Mouse (Mus musculus) lung, embryonic 14.5 days (tissue): ENCODE measurements around the gene Mybl2. TPM values are rescaled to one million over a fixed set of nuclear protein-coding genes. Genes with fewer than 3 reads are reported as not detected.

Source experiments
- ATAC-seq: fragments of 200-750 bp; cut with Nextera tagmentation; 2 replicates; pipeline ENCODE4 v1.8.0; 2017; ENCODE audit warnings: mild to moderate bottlenecking, moderate TSS enrichment, moderate library complexity; ENCODE audit not compliant: insufficient read depth
- DNase-seq: peaks from one replicate; pipeline ENCODE4 v3.0.0-alpha.2; 2015
- H3K27ac ChIP-seq: fragments of 300-500 bp; sonication (generic); 2 replicates; pipeline ENCODE4 v1.5.1; 2014; ENCODE audit warnings: low read depth, mild to moderate bottlenecking, moderate library complexity
- H3K27me3 ChIP-seq: fragments of 300-500 bp; sonication (generic); 2 replicates; pipeline ENCODE4 v1.6.1; 2014; ENCODE audit warnings: low read length, control low read depth; ENCODE audit not compliant: insufficient read depth
- H3K36me3 ChIP-seq: fragments of 300-500 bp; sonication (generic); 2 replicates; pipeline ENCODE4 v1.6.1; 2014; ENCODE audit warnings: control low read depth; ENCODE audit not compliant: insufficient read depth
- H3K4me1 ChIP-seq: fragments of 300-500 bp; sonication (generic); 2 replicates; pipeline ENCODE4 v1.6.1; 2014; ENCODE audit warnings: antibody characterized with exemption, control low read depth; ENCODE audit not compliant: insufficient read depth
- H3K4me2 ChIP-seq: fragments of 300-500 bp; sonication (generic); 2 replicates; pipeline ENCODE4 v1.6.1; 2014; ENCODE audit warnings: mild to moderate bottlenecking
- H3K4me3 ChIP-seq: fragments of 300-500 bp; sonication (generic); 2 replicates; pipeline ENCODE4 v1.5.1; 2014; ENCODE audit warnings: low read depth, low read length
- H3K9ac ChIP-seq: fragments of 300-500 bp; sonication (generic); 2 replicates; pipeline ENCODE4 v1.6.1; 2014
- H3K9me3 ChIP-seq: fragments of 300-500 bp; sonication (generic); 2 replicates; pipeline ENCODE4 v1.6.1; 2016; ENCODE audit warnings: low read depth, low read length, control low read depth
- CTCF ChIP-seq: IDR thresholded peaks from 2 replicates; pipeline ENCODE4 v1.5.1; 2016; ENCODE audit warnings: antibody characterized with exemption, low read depth
- WGBS: fragments of 180-500 bp; shearing (Covaris S2); extraction: QIAGEN DNeasy Blood & Tissue Kit; methylation state at CpG from one replicate; pipeline ENCODE4 v1.1.7; 2014; 5-methylcytosine and 5-hydroxymethylcytosine counted together
- polyA plus RNA-seq: library from polyadenylated mRNA; unstranded; fragments of >200 nt; fragmentation: Nextera tagmentation; extraction: Ambion mirVana; gene quantifications from 2 replicates; pipeline ENCODE4 v1.2.1, GENCODE M21; 2014

Gene Mybl2
- polyA plus RNA-seq, 1 experiment from 2014 or later, result 39.5 TPM

DNA sequence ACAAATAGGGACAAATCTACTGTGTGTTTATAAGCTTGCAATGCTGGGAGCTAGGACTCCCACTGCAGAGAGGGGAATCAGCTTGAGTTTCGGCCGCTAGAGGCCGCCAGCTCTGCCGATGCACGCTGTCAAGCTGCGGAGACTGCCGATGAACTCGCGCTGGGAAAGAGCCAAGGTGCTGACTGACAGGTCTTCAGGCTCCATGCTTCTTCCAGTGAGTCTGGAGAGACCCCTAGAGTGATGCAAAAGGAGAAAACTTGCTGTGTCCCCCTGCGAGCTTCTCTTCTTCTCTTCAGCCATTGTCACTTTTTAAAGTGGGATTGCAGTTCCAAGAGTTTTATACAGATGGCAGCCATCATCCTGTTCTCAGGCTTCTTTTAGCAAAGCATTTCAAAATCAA, 6.4 kb upstream of the Mybl2 start:
- ATAC-seq, result peak; percentile 85; the same call in 1 of the 2 replicates
- Histone ChIP-seq H3K4me2 (peak overlapping the region; percentile 52), H3K36me3 (peaks cover 40% of the 10 kb centered on the region), H3K4me3 (peak overlapping the region; percentile 25; the same call in 1 of the 2 replicates), H3K27ac (no peak overlapping the region), H3K4me1 (no peaks in the 10 kb centered on the region), H3K9me3 (no peaks in the 10 kb centered on the region), H3K27me3 (no peaks in the 10 kb centered on the region), H3K9ac (no peak overlapping the region)
- 3% methylated on average over 10 of the region's 10 CpGs for WGBS
- peak; percentile 93 for DNase-seq
- TF ChIP-seq CTCF, result peak; percentile 89

- H3K9ac ChIP-seq, result no peak overlapping the region
- H3K36me3 ChIP-seq, result peaks cover 30% of the 10 kb centered on the region
- ATAC-seq (no peak), DNase-seq (no peak)
- no peak for TF ChIP-seq CTCF
- H3K27ac ChIP-seq, result no peak overlapping the region
- H3K9me3 ChIP-seq, result no peaks in the 10 kb centered on the region
- H3K27me3 ChIP-seq, result no peaks in the 10 kb centered on the region
- H3K4me2 ChIP-seq, result no peak overlapping the region
- 90% methylated on average over 2 of the region's 2 CpGs for WGBS
- H3K4me3 ChIP-seq, result no peak overlapping the region
- 0 out of 2 replicates have a peak, but pooled peaks cover 2% of the 10 kb centered on the region for H3K4me1 ChIP-seq
These were observed 5.4 kb upstream of the Mybl2 start for GRCm38 (mm10) chr2:163049116-163049515.

GRCm38 (mm10) chr2:163051691-163052090, 2.8 kb upstream of the Mybl2 start:
- no peak overlapping the region for H3K27ac ChIP-seq
- no peaks in the 10 kb centered on the region for H3K9me3 ChIP-seq
- H3K36me3 ChIP-seq, result peaks cover 10% of the 10 kb centered on the region; the same call in 1 of the 2 replicates
- 52% methylated on average over 1 of the region's 1 CpGs for WGBS
- H3K4me3 ChIP-seq, result no peak overlapping the region
- H3K27me3 ChIP-seq, result no peaks in the 10 kb centered on the region
- H3K9ac ChIP-seq, result no peak overlapping the region
- H3K4me2 ChIP-seq, result no peak overlapping the region
- peaks cover 15% of the 10 kb centered on the region; the same call in 1 of the 2 replicates for H3K4me1 ChIP-seq
- ATAC-seq, result no peak
- no peak for TF ChIP-seq CTCF
- DNase-seq, result no peak

GRCm38 (mm10) chr2:163052101-163052500, 2.4 kb upstream of the Mybl2 start:
- ATAC-seq (no peak), DNase-seq (no peak)
- Histone ChIP-seq H3K9me3 (no peaks in the 10 kb centered on the region), H3K4me1 (peaks cover 16% of the 10 kb centered on the region; the same call in 1 of the 2 replicates), H3K9ac (no peak overlapping the region), H3K27ac (no peak overlapping the region), H3K36me3 (peaks cover 7% of the 10 kb centered on the region; the same call in 1 of the 2 replicates), H3K4me2 (no peak overlapping the region), H3K4me3 (no peak overlapping the region), H3K27me3 (no peaks in the 10 kb centered on the region)
- TF ChIP-seq CTCF, result no peak
- WGBS, result 29% methylated on average over 4 of the region's 4 CpGs

DNA sequence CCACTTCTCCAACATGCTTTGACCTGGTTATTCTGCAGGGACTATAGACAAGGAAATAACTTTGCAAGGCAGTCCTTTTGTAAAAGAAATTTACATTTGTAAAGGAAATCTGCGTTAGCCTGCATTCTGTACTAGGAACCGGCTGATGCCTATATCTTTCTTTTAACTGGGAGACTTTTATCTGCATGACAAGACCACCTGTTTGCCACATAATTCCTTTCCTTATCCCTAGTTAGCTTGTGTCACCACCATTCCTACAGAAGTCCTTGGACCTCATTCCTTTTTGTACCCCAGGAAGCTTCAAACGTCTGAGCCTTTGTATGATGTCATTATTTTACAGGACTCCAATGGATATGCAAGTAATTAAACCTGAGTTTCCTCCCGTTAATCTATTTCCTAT, 1.7 kb upstream of the Mybl2 start:
- H3K9me3 ChIP-seq, result no peaks in the 10 kb centered on the region
- H3K27ac ChIP-seq, result no peak overlapping the region
- TF ChIP-seq CTCF, result no peak
- H3K27me3 ChIP-seq, result no peaks in the 10 kb centered on the region
- H3K9ac ChIP-seq, result no peak overlapping the region
- H3K4me1 ChIP-seq, result peaks cover 16% of the 10 kb centered on the region; the same call in 1 of the 2 replicates
- 73% methylated on average over 4 of the region's 4 CpGs for WGBS
- 0 out of 2 replicates have a peak, but pooled peaks cover 3% of the 10 kb centered on the region for H3K36me3 ChIP-seq
- no peak overlapping the region for H3K4me2 ChIP-seq
- ATAC-seq (no peak), DNase-seq (no peak)
- H3K4me3 ChIP-seq, result no peak overlapping the region

DNA sequence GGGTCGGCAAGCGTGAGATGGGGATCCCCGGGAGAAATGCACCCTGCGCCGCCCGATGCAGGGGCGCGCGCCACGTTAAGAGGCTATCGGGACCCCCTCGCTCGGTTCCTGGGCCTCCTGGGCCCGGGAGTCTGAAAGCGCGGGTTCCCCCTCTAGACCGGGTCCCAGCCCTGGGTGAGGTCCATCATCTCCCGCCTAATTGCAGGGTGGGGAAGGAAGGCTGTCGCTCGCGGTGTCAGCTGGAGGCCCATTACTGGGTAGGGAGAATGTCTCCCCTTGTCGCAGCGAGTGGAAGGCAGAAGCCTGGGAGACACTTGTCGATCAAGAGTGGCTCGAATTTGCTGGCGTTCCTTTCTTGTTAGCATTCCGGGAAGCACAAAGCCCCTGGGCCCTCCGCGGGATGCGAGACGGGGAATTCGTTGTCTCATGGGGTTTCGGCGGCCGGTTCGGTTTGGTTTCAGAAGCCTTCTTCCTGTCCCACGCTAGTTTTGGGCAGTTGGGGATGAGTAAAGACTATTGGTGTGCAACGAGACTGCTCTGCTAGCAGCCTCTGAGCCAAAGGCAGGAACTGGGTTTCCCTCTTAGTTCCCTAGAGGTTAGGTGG, 506 bp downstream of the Mybl2 start:
- WGBS, result under 1% methylated on average over 38 of the region's 38 CpGs
- TF ChIP-seq CTCF, result no peak
- H3K4me1 ChIP-seq, result peaks cover 16% of the 10 kb centered on the region; the same call in 1 of the 2 replicates
- H3K4me2 ChIP-seq, result peak overlapping the region; percentile 98
- peak overlapping the region; percentile 67 for H3K27ac ChIP-seq
- 0 out of 2 replicates have a peak, but pooled peaks cover 3% of the 10 kb centered on the region for H3K36me3 ChIP-seq
- H3K9me3 ChIP-seq, result no peaks in the 10 kb centered on the region
- ATAC-seq (peak; percentile 32; the same call in 1 of the 2 replicates), DNase-seq (peak; percentile 47)
- peak overlapping the region; percentile 79 for H3K9ac ChIP-seq
- H3K27me3 ChIP-seq, result no peaks in the 10 kb centered on the region
- H3K4me3 ChIP-seq, result peak overlapping the region; percentile 79

GRCm38 (mm10) chr2:163055715-163056114, 1.2 kb downstream of the Mybl2 start:
- H3K27me3 ChIP-seq, result no peaks in the 10 kb centered on the region
- peak overlapping the region; percentile 98 for H3K4me2 ChIP-seq
- peak overlapping the region; percentile 79 for H3K4me3 ChIP-seq
- H3K9me3 ChIP-seq, result no peaks in the 10 kb centered on the region
- peaks cover 16% of the 10 kb centered on the region; the same call in 1 of the 2 replicates for H3K4me1 ChIP-seq
- no peak overlapping the region for H3K27ac ChIP-seq
- ATAC-seq (no peak), DNase-seq (peak; percentile 12)
- H3K9ac ChIP-seq, result peak overlapping the region; percentile 79
- 0 out of 2 replicates have a peak, but pooled peaks cover 3% of the 10 kb centered on the region for H3K36me3 ChIP-seq
- 11% methylated on average over 5 of the region's 5 CpGs for WGBS
- TF ChIP-seq CTCF, result no peak
